Mouse (Mus musculus) right cerebral cortex, postnatal 36 days (tissue): ENCODE data around the gene Ctsf.
"Not testable (repeated sequence)": the region's sequence is repeated elsewhere in the genome, so short reads cannot be mapped to it uniquely, and the experiment has no call there.

Experiments used
- DNase-seq, 2 experiments: peaks; one replicate each; pipeline ENCODE4 v3.0.0; 2022; ENCODE audit warnings: low spot score in 2 of 2, mixed read lengths in 1 of 2

Ctsf gene

GRCm38 (mm10) chr19:4854552-4855469 is at the start of gene Ctsf:
Gene Ctsf (plus strand): TSS chr19:4855130.
- peak; percentile 88 to 89 for DNase-seq

GRCm38 (mm10) chr19:4810309-4810708 is 44.6 kb upstream of the Ctsf start:
- no peak for DNase-seq

- DNase-seq: no peak
Measured at GRCm38 (mm10) chr19:4810746-4811062, 44.2 kb upstream of the Ctsf start.

- peak; percentile 98 to 99 for DNase-seq
Measured at GRCm38 (mm10) chr19:4811063-4811908, 43.6 kb upstream of the Ctsf start, which contains the start of the genes Gm21992 and Rbm14. Gene Gm21992 (minus strand): TSS chr19:4811612. Gene Rbm14 (minus strand): TSS chr19:4811634.

GRCm38 (mm10) chr19:4811909-4812242 is 43.1 kb upstream of the Ctsf start:
- no peak for DNase-seq

GRCm38 (mm10) chr19:4812334-4812949 is 42.5 kb upstream of the Ctsf start:
- not testable (repeated sequence) for DNase-seq

GRCm38 (mm10) chr19:4813015-4813414 is 41.9 kb upstream of the Ctsf start:
- no peak for DNase-seq

- DNase-seq: no peak
Measured at GRCm38 (mm10) chr19:4817182-4817835, 37.6 kb upstream of the Ctsf start.

DNA sequence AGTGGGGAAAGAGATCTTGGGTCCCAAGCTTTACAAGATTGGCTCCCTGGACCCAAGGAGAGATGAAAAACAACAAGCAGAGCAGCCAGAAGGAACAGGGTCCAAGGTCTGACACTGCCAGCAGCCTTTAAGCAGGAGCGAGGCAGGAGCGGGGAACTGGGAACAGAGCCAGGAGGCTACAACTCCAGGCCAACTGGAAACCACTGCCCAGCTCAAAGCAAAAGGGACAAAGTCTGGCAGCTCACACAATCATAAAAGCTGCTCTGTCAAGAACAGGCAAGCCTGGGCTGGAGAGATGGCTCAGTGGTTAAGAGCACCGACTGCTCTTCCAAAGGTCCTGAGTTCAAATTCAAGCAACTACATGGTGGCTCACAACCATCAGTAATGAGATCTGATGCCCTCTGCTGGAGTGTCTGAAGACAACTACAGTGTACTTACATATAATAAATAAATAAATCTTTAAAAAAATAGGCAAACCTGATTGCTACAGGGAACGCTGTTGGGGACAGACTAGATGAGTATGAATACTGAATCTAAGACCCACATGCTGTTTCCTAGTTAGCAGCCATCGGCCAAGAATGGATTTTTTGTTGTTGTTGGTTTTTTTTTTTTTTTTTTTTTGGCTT is 34.1 kb upstream of the Ctsf start:
- DNase-seq: peak; percentile 61 to 68

- DNase-seq: no peak
Measured at GRCm38 (mm10) chr19:4828444-4829114, 26.4 kb upstream of the Ctsf start.

- no peak for DNase-seq
Measured at GRCm38 (mm10) chr19:4829156-4829555, 25.8 kb upstream of the Ctsf start.

DNA sequence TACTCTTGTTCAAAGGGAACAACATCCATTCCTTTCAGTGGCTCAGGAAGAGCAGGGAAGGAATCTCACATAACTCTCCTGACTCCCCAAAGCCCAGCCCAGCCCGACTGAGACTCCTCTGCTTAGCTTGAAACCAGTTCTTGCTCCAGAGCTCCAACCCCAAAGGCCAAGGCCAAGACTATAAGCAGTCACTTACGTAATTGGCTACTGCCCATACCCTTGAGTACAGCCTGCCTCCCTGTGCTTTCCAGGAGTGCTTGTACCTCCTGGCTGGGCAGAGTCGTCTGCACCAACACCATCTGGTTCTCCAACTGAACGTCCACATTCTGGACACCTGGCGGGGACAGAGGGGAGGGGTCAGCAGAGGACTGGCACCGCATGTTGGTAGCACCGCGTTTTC is 21.0 kb upstream of the Ctsf start:
- DNase-seq: no peak

DNA sequence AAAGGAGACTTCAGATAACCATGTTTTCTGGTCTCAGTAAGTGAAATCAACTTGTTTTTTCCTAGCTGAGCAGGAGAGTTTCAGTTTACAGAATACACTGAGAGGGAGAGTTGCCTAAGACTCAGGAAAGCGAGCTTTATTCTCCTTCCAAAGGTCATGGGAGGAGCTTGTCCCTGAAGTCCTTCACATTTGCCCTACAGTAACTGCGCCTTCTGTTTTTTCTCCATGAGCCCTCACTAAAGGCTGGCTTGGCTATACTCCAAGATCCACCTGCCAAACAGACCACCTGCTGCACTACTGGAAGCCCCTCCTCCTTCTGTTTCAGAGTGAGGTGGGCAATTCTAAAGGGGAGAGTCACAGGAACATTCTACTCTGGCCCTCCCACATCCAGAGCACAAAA is 18.8 kb upstream of the Ctsf start:
- no peak for DNase-seq

GRCm38 (mm10) chr19:4837049-4837448 is 17.9 kb upstream of the Ctsf start:
- DNase-seq: no peak

- DNase-seq: no peak
Measured at GRCm38 (mm10) chr19:4838526-4839140, 16.3 kb upstream of the Ctsf start.

- DNase-seq: peak; percentile 95 to 97
Measured at GRCm38 (mm10) chr19:4839149-4839548, 15.8 kb upstream of the Ctsf start, which contains the start of the genes Ccs and Ccdc87. Gene Ccs (minus strand): TSS chr19:4839332. Gene Ccdc87 (plus strand): TSS chr19:4839366.

DNA sequence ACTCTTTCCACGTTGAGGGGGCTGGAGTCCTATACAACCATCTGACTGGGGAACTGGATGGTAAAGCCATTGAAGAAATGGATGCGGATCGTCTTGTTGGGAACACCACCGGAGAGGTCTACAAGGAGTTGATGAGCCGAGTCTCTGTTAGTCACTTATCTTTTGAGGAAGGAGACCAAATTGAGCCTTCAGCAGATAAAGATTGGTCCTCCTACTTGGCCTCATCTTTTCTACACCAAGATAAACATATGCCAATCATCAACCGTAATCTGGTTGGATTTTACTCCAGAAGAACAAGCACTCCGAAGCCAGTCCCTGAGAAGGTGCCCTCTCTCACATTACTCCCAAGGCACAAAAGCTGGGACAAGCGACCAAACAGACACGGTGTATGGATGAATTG is 14.1 kb upstream of the Ctsf start:
- no peak for DNase-seq

GRCm38 (mm10) chr19:4842611-4843010 is 12.3 kb upstream of the Ctsf start:
- no peak for DNase-seq

- no peak for DNase-seq
Measured at GRCm38 (mm10) chr19:4845846-4846245, 9.1 kb upstream of the Ctsf start.

DNA sequence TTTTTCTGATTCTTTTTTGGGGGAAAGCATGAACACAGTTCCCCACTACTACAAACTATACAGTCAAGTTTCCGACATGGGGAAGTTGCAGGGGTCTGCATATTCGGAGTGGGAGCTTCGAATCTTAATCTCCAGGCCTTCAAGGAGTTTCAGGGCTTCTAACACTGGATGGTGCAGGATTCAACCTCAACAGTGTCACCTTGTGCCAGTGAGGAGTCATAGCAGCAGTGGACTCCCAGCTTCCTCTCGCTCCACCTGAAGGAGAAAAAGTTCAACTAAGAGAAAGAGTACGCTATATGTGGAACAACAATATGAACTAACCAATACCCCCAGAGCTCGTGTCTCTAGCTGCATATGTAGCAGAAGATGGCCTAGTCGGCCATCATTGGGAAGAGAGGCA is 7.4 kb upstream of the Ctsf start:
- no peak for DNase-seq
